Mouse (Mus musculus) heart, adult 8-10 months (tissue): ENCODE results near the gene Ube2h. TPM values are rescaled to one million over a fixed set of nuclear protein-coding genes. Genes with fewer than 3 reads are reported as not detected.

Experiments used
- DNase-seq: peaks from one replicate; pipeline ENCODE4 v3.0.0; 2022; ENCODE audit warnings: low spot score
- total RNA-seq, 4 experiments: library from RNA; stranded (reverse); gene quantifications; 2 replicates each; pipeline ENCODE4 v1.2.4; 2022

The Ube2h gene
- total RNA-seq, 4 experiments from 2014 or later, result 59.8 to 73.0 (median 62.5) TPM

DNA sequence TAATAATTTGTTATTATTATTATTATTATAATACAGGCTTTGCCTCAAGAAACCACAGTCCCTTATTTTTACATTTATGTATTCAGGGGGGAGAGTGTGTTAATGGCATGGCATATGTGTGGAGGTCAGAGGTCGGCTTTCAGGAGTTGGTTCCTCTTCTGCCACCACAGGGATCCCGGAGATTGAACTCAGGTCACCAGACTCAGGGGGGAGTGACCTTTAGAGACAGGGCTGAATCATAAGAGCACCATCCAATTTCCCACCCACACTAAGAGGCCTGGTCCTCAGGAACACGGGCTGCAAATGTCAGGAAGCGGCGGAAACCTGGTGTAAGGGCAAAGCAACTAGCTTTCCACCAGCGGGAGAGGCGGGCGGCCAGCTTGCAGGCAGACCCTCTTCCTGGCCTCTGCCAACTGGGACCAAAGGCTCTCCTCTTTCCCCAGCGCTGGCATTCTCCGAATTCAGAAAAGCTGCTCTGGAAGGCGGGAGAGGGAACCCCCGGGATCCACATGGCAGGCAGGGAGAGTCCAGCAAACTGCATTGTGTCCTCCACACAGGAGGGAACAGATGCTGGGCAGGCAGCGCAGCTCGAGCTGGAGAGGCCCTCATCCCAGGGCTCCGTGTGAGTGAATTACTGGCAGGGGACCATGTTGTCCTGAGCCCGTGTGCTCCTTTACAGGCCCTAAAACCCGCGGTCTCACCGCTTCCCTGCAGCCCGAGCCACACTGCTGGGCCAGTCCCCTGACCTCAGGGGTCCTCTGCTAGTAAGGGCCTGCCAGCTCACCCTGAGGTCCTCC is 99.8 kb downstream of the Ube2h start:
- DNase-seq, result no peak

DNA sequence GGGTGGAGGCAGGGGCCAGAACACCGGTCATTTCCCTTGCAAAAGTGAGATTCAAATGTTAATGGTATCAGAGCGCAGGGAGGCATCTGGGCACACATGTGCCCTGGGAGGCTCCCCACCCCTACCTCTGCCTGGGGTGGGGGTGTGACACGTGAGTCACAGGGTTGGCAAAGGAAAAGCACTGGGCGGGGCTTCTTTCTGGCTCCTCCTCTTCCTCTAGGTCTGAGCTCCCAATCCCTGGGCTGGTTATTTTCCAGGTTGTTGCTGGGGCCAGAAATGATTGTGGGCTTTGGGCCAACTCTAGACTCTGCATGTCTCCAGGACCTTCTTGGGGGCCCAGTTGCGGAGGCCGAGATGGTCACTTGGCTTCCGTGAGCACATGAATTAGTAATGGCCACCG is 108.2 kb downstream of the Ube2h start:
- no peak for DNase-seq

DNA sequence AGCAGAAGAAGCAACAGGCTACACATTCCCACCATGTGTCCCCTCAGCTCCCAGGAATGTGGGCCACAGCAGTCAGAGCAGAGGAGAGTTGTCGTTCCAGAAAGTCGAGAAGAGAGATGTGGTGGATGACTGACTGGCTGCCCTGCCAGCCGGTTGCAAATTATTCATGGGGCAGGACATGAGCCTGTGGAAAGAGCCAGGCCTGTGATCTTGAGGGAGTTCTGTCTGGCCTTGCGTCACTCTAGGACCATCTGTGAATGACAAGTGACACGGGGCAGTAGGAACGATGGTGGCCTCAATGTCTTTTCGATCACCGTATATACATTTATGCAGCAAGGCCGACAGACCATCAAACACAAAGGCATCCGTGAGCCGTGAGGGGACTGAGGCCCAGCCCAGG is 108.7 kb downstream of the Ube2h start:
- no peak for DNase-seq

DNA sequence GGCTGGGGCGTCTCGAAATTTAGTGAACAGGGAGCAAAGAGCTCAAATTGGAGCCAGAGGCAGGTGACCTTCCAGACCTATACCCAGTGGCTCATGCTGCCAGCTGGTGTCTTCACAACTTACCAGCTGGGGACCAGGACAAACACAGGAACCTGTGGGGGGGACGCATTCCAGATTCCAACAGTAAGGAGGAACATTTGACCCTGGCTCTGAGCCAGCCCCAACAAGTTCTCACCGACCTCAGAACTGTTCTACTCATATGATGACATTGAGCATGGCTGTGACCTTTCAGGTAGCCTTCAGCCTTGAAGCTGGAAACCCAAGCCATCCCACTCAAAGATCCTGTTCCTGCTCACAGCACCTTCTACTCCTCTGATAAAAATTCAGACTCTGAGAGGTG is 120.7 kb downstream of the Ube2h start:
- no peak for DNase-seq

DNA sequence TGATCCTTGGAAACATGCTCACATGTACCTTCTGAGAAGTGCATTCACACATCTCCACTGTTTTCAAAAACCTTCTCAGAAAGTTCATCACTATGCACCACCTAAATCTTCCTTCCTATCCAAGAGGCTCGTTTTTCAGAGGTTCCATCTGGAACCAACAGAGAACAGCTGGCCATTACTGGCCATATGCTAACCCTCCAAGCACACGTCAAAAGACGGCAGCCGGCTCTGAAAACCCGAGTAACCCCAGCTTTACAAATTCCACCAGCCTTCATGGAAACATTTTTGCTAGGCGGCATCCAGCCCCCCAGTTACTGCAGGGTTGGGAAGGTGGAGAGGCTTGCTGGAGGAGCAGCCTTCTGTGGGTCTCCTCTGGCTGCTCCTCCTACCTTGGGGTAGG is 122.3 kb downstream of the Ube2h start:
- DNase-seq, result no peak

DNA sequence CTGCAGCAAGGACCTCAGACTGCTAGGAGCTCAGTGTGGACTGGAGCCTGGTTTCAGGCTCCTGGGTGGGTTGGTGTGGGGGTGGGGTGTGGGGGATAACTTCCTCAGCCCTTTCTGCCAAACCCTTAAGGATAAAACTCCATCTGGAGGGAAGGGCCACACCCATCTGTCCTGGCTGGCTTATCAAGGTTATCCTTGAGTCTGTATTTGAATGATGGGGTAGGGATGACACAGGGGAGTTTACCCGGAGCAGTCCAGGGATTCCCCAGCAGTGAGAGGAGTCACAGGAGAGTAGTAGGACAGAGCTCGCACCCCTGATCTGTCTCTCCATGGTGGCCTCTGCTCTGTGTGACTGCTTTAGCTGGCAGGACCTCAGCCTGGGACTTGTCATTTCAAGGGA is 124.0 kb downstream of the Ube2h start:
- no peak for DNase-seq

DNA sequence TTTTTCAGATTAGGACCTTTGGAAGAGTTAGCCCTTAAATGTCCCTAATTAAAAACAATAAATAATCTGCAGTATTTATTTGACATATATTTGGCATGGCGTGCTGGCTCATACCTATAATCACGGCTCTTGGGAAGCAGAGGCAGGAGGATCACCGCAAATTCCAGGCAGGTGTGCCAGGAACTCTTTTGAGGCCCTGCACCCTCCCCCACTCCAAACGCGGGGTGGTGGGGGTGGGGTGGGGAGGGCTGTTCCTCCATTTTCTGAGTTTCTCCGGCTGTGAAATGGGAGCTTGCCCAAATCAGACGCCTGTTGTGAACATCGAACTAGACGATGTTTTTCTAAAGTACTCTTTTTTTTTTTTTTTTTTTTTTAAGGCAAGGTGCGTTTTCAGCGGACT is 125.3 kb downstream of the Ube2h start:
- DNase-seq, result no peak

DNA sequence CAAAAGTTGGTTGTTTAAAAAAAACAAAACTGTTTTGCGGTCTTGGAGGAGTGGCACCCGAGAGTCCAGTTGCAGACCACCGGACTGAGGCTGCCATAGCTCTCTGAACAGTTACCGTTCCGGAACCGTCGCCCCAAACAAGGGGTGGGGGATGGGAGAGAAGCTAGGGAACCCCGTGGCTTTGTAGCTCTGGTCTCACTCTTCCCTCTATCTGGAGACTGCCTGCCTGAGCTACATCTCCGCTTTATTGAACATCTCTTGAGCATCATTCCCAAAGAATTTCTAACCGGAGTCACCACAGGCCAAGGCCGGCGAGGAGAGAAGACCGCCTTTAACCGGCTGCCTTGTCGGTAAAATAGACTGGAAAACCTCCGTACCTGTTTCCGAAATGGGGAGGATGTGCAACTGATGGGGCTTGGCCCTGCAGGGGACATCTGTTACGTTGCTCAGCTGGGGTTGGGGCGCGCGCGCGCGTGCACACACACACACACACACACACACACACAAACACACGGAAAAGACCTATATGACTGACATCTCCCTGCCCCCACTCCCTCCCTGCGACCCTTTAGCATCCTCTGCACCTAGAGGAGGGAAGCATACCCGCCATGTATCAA is 126.2 kb downstream of the Ube2h start:
- no peak for DNase-seq

DNA sequence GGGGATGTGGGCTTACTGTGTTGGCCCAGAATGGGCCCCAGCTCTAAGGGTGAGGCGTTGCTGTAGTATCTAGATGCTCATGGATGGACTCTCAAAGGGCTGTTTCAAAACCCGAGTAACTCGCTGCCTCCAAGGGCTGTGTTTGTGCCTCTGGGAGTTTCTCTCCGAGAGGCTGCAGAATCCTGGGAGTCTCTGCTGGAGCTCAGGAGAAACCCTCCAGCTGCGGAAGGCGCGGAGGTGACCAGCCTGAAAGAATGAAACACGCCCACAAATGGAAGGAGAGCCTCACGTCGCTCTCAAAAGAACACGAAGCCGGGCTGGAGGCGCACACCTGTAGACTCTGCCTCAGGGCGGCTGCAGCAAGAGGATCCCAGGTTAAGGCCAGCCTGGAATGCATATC is 127.0 kb downstream of the Ube2h start:
- DNase-seq, result no peak

DNA sequence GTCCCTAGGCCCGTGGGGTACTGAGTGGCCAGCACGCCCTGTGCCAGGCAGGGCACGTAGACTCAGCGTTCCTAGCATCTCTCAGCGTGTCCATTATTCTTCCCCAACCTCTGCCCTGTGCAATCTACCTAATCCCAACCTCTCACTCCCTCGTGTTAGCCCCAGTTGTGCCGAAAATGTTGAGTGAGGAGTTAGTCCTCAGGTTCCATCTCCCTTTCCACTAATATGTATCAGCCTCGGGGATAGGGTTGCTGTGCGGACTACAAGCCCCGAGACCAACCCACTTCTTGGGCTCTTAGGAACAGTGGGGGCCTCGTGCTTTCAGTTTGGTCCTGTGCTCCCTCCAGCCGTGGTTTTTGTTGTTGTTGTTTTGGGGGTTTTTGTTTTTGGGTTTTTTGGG is 127.8 kb downstream of the Ube2h start:
- no peak for DNase-seq

DNA sequence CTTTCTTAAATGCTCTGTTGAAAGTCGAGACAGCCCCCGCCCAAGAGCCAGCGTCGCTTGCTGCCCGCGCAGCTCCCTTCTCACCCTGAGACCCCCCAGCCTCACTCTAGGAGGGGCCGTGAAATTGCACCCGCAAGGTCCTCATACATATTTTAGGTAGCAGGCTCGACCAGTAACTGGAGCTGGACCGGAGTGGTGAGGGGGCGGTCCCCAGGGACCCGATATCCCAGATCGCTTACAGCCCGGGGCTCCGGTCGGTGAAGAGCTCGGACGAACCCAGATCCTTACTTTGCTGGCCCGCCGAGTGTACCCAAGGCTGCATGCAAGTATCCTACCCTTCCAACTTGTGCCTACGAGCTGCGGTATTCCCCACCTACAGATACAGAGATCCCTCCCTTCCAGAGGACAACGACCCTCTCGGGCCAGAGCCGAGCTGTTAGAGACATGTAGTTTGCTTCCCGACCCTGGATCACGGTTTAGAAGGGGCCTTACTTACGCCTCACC is 128.4 kb downstream of the Ube2h start:
- no peak for DNase-seq

DNA sequence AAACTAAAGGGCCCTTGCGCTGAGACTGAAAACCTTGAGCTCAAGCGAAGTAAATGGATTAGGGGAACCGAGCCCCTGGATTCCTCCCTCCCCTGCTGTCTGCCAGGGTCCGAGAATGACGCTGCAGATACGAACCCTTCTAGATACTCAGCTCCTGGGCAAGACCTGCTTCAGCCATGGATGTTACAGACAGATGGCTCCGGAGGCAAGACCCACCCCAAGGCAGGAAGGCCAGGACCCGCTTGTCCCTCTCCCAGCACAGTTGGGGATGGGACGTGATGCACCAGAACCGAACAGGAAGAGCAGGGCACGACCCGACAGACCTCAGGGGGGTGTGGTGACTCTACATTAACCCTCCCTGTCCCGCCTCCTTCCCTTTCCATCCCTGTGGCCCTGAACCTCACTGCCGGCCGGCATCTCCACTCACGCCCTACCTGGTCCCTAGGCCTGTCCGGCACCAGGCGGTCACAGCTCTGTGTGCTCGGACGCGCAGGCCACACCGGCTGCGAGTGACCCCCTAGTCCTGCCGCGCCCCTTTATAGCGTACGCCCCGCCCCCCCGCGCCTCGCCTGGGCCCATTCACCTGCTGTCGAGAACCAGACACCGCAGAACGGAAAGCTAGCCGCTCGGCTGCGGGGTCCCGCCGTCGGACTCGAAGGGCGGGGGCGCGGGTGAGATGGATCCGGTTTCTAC is 129.0 kb downstream of the Ube2h start:
- DNase-seq, result no peak

DNA sequence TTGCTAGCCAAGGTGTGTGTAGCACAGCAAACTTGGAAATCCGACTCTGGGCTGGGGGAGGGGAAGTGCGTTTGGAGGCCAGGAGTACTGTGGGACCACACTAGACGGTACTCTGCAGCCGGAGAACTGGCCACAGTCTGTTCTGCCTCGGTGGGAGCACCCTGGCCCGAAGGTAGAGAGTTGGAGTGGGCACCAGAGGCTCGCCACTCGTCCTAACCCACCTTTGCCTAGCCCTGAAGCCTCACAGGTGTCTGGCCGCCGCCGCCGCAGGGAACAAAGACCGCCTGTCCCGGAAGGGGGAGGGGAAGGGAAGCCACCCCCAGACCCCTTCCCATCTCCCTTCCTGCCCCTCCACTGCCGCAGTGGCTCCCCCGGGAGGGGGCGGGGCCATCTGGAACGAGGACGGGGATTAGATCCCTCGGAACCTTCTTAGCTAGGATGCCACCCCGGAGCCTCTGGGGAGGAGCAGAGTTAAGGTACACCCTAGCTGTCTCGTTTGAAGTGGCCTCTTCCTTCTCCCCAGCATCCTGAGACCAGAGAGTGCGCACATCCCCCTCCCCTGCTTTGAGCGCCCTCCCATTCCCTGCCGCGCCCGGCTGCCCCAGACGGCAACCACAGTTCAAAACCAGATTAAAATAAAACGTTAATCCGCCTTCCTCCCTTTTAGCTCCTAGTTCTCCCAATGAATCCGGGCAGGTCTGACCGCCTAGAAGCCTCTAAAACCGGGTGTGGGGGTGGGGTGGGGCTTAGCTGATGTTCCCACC is 129.7 kb downstream of the Ube2h start:
- no peak for DNase-seq

DNA sequence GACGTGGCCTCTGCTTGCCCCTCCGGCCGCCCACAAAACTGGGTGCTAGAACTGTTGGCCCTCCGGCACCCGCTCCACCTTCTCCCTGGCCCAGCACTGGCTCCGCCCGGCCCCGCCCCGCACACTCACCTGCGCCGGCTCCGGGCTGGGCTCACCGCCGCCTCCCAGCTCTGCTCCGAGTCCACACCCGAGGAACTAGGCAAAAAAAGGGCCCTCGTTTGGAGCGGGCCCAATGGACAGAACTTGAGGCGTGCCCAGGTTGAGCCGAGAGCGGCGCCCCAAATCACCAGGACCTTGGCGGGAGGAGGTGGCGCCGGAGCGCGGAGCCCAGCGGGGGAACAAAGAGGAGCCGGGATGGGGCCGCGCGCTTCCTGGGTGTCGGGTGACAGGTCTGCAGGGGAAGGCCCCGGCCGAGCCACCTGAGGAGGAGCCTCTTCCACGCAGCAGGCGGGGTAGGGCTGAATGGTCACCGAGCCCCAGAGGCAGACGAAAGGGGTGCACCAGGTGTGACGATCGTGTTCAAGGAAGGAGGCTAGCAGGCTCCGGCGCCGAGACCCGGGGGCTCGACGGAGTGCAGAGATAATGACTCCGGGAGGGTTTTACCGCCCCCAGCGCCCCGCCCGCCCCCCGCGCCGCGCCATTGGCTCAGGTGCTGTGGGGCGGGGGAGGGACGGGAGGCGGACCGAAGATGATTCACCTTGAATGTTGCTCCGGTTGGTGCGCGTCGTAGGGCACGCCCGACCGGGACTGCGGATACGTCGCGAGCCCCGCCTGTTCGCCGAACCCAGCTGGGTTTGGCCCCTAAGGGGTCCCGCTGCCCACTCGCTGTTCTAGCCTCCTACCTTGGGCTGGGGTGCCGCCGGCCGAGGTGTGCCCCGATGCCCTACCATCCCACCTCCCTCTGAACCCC is 130.5 kb downstream of the Ube2h start:
- DNase-seq, result no peak

DNA sequence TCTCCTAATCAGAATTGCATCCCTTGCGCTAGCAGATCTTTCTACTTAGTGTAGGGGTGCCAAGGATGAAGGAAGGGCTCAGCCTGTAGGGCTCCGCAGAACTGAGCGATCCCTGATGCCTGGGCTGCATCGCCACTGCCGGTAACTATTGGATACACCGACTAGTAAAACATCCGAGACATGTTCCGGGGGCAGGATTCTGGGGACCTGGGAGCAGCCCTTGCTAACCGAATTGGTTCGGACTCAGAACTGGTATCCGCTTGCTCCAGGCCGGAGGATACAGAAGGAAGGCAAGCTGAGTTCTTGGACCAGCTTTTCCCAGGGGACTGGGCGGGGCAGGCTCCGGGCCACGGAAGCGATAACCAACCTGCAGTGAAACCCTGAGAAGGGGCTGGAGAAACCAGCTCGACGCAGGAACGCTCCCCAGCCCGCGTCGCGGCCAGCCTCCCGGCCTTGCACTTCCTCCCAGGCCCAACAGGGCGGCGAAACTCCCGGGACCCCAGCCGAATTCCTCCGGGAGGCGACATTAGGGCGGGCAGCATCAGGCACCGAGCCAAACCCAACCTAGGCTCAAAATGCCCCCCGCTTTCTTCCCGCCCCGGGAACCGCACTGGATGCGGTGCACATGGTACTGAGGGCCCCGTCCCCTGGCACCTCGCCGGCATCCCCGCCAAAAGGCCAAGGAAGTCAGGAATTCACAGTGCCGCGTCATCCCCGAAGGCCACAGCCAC is 131.4 kb downstream of the Ube2h start:
- no peak for DNase-seq

DNA sequence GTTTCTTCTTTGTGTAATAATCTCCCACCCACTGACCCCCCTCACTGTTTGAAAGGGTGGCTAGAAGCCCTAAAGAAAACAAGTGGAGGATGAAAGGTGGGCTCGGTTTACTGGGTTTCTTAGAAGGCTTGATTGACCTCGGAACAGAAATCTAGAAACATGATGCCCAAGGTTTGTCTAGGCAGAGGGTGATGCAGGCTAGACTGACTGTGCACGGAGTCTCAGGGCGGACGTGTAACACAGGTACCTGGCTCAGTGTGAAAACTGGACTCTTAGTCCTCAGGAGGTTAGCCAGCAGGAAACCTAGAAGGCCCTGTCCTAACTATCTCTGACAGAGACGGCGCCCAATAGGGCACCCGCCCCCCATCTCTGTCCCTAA is 131.9 kb downstream of the Ube2h start:
- DNase-seq, result no peak

DNA sequence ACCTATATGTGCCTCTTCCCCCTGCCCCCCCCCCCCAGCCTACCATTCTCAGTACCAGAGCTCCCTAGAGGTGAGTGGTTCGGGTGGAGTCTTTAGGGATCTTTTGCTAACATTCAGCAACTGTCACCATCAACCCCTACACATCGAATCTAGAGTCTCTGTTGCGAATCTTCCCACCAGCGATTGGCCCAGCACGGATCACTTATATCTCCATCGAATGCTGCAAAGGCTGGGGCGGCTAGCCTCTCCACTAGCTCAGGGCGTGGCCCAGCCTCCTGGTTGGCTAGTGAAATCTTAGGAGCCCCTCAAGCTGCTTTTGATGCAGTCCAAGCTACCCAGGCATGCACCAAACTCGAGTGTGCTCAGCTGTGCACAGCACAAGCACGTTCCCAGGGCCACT is 132.4 kb downstream of the Ube2h start:
- DNase-seq, result no peak

DNA sequence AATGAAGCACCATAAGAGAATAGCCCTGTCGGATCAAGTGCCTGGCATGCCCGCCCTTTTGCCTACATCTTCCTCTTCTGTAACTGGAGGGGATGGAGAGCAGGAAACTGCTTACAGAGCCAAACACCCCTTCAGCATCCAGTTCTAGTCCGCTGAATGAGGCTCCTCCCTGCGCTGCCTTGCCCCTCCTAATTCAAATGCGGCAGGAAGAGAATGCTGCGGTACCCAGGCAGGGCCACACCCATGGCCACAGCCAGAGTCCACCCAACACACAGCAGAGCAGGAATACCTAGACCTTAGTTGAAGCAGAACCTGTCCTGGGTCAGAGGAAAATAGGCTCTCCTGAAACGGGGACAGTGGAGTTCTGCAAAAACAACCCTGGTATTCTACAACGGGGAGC is 133.1 kb downstream of the Ube2h start:
- no peak for DNase-seq

DNA sequence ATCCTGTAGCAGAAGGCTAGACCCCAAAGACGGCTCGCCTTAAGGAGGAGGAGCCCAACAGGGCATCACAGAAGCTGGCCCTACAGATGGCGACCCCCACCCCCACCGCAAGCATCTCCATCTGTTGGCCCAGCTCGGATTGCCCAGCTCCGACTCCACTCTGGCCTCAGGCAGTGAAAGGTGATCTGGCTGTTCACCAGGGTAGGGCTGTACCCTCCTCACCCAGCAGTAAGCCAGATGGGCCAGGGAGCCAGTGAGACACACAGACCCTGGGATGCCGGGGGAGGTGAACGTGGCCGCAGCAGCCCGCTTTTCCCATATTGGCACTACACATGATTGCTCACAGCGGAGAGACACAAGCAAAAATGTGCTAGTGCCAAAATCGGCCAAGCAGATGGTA is 135.2 kb downstream of the Ube2h start:
- no peak for DNase-seq

DNA sequence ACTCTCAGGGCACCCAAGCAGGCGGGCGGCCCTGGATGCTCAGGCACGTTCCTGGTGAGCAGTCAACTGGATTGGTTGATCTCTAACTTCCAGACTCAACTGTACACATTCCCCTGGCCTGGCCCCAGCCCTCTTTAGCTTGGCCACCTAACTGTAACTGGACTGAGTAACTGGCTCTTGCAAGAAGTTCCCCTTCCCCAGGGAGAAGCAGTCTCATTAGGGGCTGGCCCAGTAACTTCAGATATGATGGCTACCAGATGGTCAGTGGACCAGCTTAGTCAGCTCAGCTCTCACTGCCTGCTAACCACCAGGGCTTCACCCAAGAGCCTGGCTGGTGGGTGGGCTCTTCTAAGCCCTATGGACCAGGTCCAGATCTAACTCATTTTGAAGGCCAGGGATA is 136.1 kb downstream of the Ube2h start:
- peak; percentile 49 for DNase-seq
